Mouse (Mus musculus) thymus, adult 2 months (tissue): ENCODE results near the gene Tcf25.

ENCODE experiments used
- CTCF ChIP-seq: fragments of 200-500 bp; IDR thresholded peaks from 2 replicates; pipeline ENCODE4 v1.5.1; 2012; ENCODE audit warnings: mild to moderate bottlenecking, control low read depth, low read length, moderate library complexity, borderline replicate concordance; ENCODE audit not compliant: control insufficient read depth, poor library complexity, insufficient read depth; ENCODE audit errors: extremely low read depth
- POLR2A ChIP-seq: fragments of 200-500 bp; IDR thresholded peaks from 2 replicates; pipeline ENCODE4 v1.6.1; 2012; ENCODE audit warnings: mild to moderate bottlenecking, low read length, control low read depth, moderate library complexity; ENCODE audit not compliant: control insufficient read depth, poor library complexity, insufficient read depth; ENCODE audit errors: extremely low read depth

GRCm38 (mm10) chr8:123329961-123330360, 43.6 kb upstream of the Tcf25 start:
- TF ChIP-seq CTCF, result no peak
- no peak for TF ChIP-seq POLR2A
